Mouse (Mus musculus): ENCODE data around the gene Spats2. TPM values are rescaled to one million over a fixed set of nuclear protein-coding genes. Genes with fewer than 3 reads are reported as not detected.
A peak's percentile ranks its signal among the peaks of the same experiment; 100 is the strongest.
"Not testable (repeated sequence)": the region's sequence is repeated elsewhere in the genome, so short reads cannot be mapped to it uniquely, and the experiment has no call there.

Spats2 gene
- polyA plus RNA-seq (2012; rRNA removed) = 25.8 and 27.4 TPM in 2 replicates

- TF ChIP-seq POLR2A (IDR thresholded peaks at IDR 0.05; ENCODE audit: extremely low read depth, insufficient read depth, low read length) = no peak
- TF ChIP-seq CTCF (IDR thresholded peaks at IDR 0.05; ENCODE audit: extremely low read depth, insufficient read depth, low read length) = no peak
- 0 out of 2 replicates have a peak within 1 kb of the TSS, but pooled peaks have one; percentile 31 for H3K27ac ChIP-seq (ENCODE audit: insufficient read depth, low read length)
- H3K4me3 ChIP-seq (ENCODE audit: insufficient read depth, low read length) = peak within 1 kb of the TSS; percentile 47
- H3K4me1 ChIP-seq (ENCODE audit: control insufficient read depth, insufficient read depth, low read length) = no peaks in the 10 kb centered on the region
Observed at GRCm38 (mm10) chr15:99125711-99126080, at the start of gene Spats2. Gene Spats2 (plus strand): TSS chr15:99125916.

- H3K4me3 ChIP-seq (ENCODE audit: insufficient read depth, low read length); H3K4me1 ChIP-seq (ENCODE audit: control insufficient read depth, insufficient read depth, low read length); H3K27ac ChIP-seq (ENCODE audit: insufficient read depth, low read length): not testable (repeated sequence)
Observed at GRCm38 (mm10) chr15:99076011-99076410, 49.7 kb upstream of the Spats2 start.

- H3K4me3 ChIP-seq (ENCODE audit: insufficient read depth, low read length) = no peak overlapping the region
- H3K27ac ChIP-seq (ENCODE audit: insufficient read depth, low read length) = no peak overlapping the region
- TF ChIP-seq POLR2A (IDR thresholded peaks at IDR 0.05; ENCODE audit: extremely low read depth, insufficient read depth, low read length) = no peak
- TF ChIP-seq CTCF (IDR thresholded peaks at IDR 0.05; ENCODE audit: extremely low read depth, insufficient read depth, low read length) = no peak
- no peaks in the 10 kb centered on the region for H3K4me1 ChIP-seq (ENCODE audit: control insufficient read depth, insufficient read depth, low read length)
Observed at GRCm38 (mm10) chr15:99078181-99078910, 47.4 kb upstream of the Spats2 start.

- Histone ChIP-seq H3K27ac (ENCODE audit: insufficient read depth, low read length) (no peak overlapping the region), H3K4me3 (ENCODE audit: insufficient read depth, low read length) (no peak overlapping the region), H3K4me1 (ENCODE audit: control insufficient read depth, insufficient read depth, low read length) (no peaks in the 10 kb centered on the region)
- TF ChIP-seq CTCF (IDR thresholded peaks at IDR 0.05; ENCODE audit: extremely low read depth, insufficient read depth, low read length) (0 out of 2 replicates have a peak, but pooled peaks have one; percentile 1), POLR2A (IDR thresholded peaks at IDR 0.05; ENCODE audit: extremely low read depth, insufficient read depth, low read length) (no peak)
Observed at GRCm38 (mm10) chr15:99079804-99080203, 45.9 kb upstream of the Spats2 start.

GRCm38 (mm10) chr15:99082322-99082721 is 43.4 kb upstream of the Spats2 start:
- Histone ChIP-seq H3K4me1 (ENCODE audit: control insufficient read depth, insufficient read depth, low read length) (no peaks in the 10 kb centered on the region), H3K4me3 (ENCODE audit: insufficient read depth, low read length) (no peak overlapping the region), H3K27ac (ENCODE audit: insufficient read depth, low read length) (no peak overlapping the region)
- no peak for TF ChIP-seq POLR2A (IDR thresholded peaks at IDR 0.05; ENCODE audit: extremely low read depth, insufficient read depth, low read length)
- TF ChIP-seq CTCF (IDR thresholded peaks at IDR 0.05; ENCODE audit: extremely low read depth, insufficient read depth, low read length) = no peak

- no peak for TF ChIP-seq CTCF (IDR thresholded peaks at IDR 0.05; ENCODE audit: extremely low read depth, insufficient read depth, low read length)
- no peak for TF ChIP-seq POLR2A (IDR thresholded peaks at IDR 0.05; ENCODE audit: extremely low read depth, insufficient read depth, low read length)
- no peak overlapping the region for H3K27ac ChIP-seq (ENCODE audit: insufficient read depth, low read length)
- H3K4me1 ChIP-seq (ENCODE audit: control insufficient read depth, insufficient read depth, low read length) = no peaks in the 10 kb centered on the region
- H3K4me3 ChIP-seq (ENCODE audit: insufficient read depth, low read length) = no peak overlapping the region
Observed at GRCm38 (mm10) chr15:99082840-99083239, 42.9 kb upstream of the Spats2 start.

- no peaks in the 10 kb centered on the region for H3K4me1 ChIP-seq (ENCODE audit: control insufficient read depth, insufficient read depth, low read length)
Observed at GRCm38 (mm10) chr15:99083258-99083657, 42.5 kb upstream of the Spats2 start.

GRCm38 (mm10) chr15:99083867-99084557 is 41.7 kb upstream of the Spats2 start:
- TF ChIP-seq CTCF (IDR thresholded peaks at IDR 0.05; ENCODE audit: extremely low read depth, insufficient read depth, low read length) (no peak), POLR2A (IDR thresholded peaks at IDR 0.05; ENCODE audit: extremely low read depth, insufficient read depth, low read length) (no peak)
- Histone ChIP-seq H3K4me1 (ENCODE audit: control insufficient read depth, insufficient read depth, low read length) (no peaks in the 10 kb centered on the region), H3K27ac (ENCODE audit: insufficient read depth, low read length) (no peak overlapping the region), H3K4me3 (ENCODE audit: insufficient read depth, low read length) (no peak overlapping the region)

More at GRCm38 (mm10) chr15:99083258-99083657, 42.5 kb upstream of the Spats2 start:
- Histone ChIP-seq H3K27ac (ENCODE audit: insufficient read depth, low read length) (no peak overlapping the region), H3K4me3 (ENCODE audit: insufficient read depth, low read length) (no peak overlapping the region)
- TF ChIP-seq CTCF (IDR thresholded peaks at IDR 0.05; ENCODE audit: extremely low read depth, insufficient read depth, low read length) (peak; percentile 78), POLR2A (IDR thresholded peaks at IDR 0.05; ENCODE audit: extremely low read depth, insufficient read depth, low read length) (no peak)

GRCm38 (mm10) chr15:99084618-99085017 is 41.1 kb upstream of the Spats2 start:
- Histone ChIP-seq H3K27ac (ENCODE audit: insufficient read depth, low read length) (no peak overlapping the region), H3K4me1 (ENCODE audit: control insufficient read depth, insufficient read depth, low read length) (no peaks in the 10 kb centered on the region), H3K4me3 (ENCODE audit: insufficient read depth, low read length) (no peak overlapping the region)
- TF ChIP-seq POLR2A (IDR thresholded peaks at IDR 0.05; ENCODE audit: extremely low read depth, insufficient read depth, low read length) = no peak
- TF ChIP-seq CTCF (IDR thresholded peaks at IDR 0.05; ENCODE audit: extremely low read depth, insufficient read depth, low read length) = no peak

GRCm38 (mm10) chr15:99085997-99086396 is 39.7 kb upstream of the Spats2 start:
- H3K4me3 ChIP-seq (ENCODE audit: insufficient read depth, low read length) = no peak overlapping the region
- H3K27ac ChIP-seq (ENCODE audit: insufficient read depth, low read length) = no peak overlapping the region
- no peaks in the 10 kb centered on the region for H3K4me1 ChIP-seq (ENCODE audit: control insufficient read depth, insufficient read depth, low read length)
- no peak for TF ChIP-seq CTCF (IDR thresholded peaks at IDR 0.05; ENCODE audit: extremely low read depth, insufficient read depth, low read length)
